Mouse (Mus musculus) testis, postnatal 10 days (tissue): ENCODE data around the gene Gsg1l.

Experiments
- DNase-seq: peaks from one replicate; pipeline ENCODE4 v3.0.0; 2021; ENCODE audit warnings: low spot score

The Gsg1l gene

DNA sequence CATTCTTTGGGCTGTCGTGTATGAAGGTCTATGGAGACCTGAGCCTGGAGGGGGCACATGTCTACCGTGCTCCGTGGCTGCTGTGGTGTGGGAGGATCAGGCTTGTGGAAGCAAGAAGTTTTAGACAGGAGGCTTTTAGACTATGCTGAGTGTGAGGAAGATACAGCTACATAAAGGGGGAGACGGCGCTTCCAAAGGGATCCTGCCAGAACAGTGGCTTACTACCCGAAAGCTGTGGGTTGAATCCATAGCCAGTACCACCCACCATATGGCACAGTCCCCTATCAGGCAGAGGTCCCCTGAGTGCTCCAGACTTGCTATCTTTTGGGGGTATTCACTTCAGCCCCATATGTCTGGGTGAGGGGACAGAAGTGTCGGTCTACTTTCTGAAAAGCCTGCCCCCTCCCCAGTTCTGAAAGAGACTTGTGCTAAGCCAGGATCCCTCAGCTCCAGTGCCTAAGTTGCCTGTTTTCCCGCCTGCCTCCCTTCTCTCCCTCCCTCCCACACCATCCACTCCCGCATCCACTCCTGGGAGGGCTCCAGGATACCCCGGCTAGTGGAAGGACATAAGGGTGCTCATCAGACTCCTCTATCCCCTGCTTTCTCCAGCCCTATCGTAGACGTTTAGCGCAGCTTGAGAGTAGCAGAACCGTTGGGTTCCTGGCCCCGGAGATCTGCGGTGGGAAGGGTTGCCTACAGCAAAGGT lies 1.1 kb downstream of the Gsg1l start:
- no peak for DNase-seq

DNA sequence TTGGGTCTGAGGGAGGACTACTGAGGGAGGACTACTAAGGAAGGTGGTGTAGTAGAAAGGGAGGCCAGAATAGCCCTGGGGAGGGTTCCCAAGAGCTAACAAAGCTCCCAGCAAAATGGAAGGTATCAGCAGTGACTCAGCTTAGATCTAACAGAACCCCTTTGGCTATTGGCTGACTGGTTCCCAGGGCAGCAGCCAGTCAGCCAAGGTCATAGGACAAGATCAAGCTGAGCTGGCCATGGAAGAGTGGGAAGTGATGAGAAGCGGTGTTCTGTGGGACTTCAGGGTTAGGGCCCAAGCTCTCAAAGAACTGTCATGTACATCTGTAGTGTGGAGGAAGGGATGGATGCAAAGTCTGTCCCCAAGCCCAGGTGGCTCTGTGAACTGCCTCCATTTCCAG lies 5.3 kb downstream of the Gsg1l start:
- no peak for DNase-seq

DNA sequence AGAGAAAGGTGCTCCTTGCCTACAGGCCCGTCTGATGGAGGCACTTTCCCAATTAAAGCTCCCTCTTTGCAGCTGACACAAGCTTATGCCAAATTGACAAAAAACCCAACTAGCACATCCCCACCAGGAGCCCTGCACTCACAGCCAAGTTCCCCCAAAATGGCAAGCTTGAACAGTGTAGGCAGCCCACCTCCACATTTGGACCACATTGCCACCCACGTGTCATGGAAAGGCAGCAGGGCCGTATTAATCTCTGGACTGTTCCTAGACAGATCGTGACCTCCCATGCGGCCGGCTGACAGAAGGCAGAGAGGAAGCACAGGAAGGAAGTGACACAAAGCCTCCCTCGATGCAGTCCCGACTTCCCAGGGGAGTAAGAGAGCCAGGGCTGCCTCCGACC lies 7.2 kb downstream of the Gsg1l start:
- no peak for DNase-seq

DNA sequence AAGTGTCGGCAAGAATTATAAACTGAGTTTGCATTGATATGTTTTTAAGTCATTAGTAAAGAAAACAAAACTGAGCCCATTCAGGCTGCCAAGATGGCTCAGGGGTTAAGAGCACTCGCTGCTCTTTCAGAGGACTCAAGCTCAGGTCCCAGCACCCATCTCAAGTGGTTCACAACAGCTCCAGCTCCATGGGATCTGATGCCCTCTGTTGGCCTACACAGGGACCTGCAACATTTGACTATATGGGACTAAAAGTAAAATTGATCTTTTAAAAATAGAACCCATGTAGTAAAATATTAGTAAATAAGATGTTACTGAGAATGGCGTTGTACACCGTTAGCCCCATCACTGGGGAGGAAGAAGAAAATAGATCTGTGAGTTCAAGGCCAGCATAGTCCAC lies 11.9 kb downstream of the Gsg1l start:
- DNase-seq, result no peak

DNA sequence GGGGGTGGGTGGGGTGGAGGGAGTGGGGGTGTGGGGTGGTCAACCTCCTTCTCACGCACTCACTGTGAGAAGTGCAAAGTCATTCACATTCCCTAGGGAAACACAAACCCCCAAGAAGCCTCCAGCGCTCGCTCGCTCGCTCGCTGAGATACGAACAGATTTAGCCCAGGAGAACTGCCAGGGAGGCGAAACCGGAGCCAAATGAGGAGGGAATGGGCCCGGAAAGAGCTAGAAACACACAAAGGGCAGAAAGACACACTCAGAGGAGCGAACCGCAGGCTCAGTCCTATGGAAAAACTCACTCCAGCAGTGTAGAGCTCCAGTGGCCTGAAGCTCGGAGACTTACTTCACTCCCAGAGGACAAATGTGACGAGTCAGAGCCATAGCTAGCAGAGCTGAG lies 15.4 kb downstream of the Gsg1l start:
- DNase-seq, result peak; percentile 70

DNA sequence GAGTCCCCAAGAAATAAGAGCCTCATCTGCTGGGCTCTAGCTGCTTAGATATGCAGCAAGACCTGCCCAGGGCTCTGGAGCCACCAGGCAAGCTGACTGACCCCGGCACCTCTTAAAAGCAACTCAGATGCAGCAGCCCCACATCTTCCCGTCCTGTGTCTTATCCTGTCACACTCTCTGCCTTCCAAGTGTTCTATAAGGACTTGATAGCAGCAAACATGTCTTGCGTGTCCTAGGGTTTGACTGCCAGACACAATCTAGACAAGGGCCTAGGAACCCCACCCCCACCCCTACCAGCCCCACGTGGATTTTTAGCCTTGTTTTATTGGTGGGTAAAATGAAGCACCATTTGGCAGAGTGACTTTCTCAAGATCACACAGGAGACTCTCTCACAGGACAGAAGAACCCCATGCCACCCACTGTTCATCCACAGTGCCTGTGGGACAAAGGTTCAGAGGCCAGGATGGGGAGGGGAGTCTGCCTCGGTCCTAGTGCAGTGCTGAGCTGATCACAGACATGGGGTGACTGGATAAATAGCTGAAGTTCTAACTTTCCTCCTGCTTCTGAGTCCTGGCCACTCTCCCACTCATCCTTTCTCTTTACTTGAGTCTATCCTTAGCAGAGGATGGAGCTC lies 16.9 kb downstream of the Gsg1l start:
- DNase-seq, result no peak

DNA sequence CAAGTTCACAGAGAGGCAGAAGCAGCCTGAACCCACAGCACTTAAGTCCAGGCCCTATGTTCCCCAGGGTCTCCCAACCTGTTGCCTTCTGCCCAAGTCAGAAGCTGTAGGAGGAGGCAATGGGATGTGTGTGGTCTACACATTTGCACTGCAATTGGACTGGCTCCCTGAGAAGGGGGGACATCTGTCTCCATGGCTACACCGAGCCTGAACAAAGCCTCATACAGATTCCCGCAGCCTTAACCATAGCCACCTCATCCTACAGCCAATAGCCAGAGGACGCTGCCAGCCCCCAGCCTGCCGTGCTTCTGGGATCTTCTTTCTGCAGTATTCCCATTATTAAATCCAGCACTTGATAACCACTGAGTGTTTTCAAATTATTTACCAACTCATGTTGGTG lies 20.0 kb downstream of the Gsg1l start:
- no peak for DNase-seq

DNA sequence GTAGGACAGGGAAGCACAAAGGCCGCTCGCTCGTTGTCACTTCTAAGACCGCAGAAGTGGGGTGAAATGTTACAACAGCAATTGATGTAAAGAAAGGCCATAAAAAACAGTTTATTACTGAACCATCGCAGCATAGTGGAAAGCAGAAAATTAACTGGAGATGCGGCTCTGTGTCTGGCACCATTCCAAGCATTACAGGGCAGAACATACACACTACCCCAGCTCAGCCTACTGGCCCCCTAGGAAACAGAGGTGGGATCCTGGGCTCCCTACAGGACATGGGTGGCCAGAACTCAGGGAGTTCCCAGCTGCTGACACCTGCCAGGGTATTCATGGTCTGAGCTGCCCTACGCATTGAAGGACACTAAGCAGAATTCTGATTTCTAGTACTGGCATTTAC lies 23.3 kb downstream of the Gsg1l start:
- DNase-seq, result no peak

DNA sequence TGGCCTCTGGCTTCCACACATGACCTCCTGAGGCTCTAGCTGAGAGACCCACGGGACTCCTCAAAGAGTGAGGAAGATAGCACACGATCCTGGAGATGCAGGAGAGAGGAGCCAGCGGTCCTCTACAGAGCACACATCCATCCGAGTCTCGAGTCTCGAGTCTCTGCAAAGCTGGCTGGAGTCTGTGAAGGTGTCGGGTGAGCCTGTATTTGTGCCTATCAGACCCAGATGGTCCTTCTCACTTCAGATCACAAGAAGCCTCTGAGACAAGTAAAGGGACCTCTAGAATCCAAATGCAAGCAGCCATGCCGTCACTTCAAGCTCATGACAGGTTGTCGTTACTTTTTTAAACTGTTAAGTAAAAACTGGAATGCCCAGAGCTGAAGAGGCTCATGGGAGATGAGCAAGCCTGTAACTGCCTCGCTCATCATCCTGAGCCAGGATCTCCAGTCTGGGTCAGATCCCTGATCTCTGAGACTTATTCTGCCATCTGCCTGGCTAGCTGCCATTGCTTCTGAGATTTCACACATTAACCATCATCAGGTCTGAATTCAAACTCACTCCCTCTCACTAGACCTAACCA lies 24.8 kb downstream of the Gsg1l start:
- DNase-seq, result no peak

DNA sequence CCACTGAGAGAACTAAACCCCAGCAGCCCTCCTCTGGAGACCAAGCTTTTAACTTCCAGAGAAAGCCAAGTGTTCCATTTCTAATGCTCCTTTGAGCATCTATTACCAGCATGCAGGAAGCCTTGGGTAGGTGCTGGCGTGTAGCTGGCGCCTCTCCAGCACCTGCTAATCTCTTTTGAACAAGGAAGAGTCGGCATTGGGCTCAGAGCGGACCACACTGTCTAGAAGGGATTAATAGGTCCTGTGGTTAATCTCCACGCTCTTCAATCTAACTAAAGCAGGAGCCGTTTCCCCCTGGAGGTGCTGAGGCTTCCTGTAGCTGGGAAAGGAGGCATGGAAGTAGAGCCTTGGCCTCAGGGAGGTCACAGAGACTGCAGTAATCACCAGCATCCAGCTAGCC lies 27.6 kb downstream of the Gsg1l start:
- DNase-seq, result no peak

DNA sequence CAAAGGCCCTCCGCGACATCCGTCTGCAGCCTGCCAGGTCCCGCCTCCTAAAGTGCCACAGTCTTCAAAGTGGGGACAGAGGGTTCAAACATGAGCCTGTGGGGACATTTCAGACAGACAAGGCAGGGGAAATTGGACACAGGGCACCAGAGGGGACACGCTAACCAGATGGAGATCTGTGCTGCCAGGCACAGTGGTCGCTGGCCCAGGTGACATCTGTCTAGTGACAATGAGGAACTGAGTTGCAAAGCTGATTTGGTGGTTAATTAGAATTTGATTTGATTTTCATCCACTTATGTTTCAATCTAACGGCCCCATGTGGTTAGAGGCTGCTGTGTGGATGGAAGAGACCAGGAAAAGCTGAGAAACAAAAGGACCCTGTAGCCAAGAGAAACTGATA lies 28.6 kb downstream of the Gsg1l start:
- no peak for DNase-seq

DNA sequence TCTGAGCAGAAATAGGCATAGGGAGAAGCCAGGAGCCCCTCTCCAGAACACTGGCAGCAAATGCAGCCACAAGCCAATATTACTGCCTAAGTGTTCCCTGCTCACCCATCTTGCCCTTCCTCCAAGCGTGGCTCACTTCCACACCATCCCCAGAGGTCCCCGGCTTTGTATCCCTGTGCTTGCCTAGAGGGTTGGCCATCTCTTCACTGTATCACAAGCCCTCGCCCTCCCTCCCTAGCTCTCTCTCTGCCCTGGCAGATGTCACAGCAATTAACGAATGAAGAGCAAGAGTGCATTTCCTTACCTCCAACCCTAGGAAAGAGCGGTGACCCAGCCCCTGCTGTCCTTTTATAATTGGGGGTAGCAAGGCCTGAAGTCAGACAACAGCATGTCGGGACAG lies 30.3 kb downstream of the Gsg1l start:
- DNase-seq, result no peak

DNA sequence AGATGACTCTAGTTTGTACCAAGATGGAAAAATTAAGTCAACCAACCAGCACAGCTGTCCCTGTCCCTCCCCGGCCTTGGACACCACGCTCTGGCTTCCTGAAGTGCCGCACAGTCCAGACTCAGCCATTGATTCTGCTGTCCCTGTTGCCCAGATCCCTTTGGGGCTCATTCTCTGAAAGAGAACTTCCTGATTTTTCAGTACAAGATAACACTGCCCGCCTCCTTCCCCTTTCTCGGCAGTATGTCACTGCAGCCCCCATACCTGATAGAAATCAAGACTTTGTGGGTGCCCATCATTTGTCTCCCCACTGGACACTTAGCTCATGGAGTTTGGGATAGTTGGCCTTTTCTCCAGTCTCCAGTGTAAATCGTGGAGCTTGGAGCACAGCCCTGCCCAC lies 37.1 kb downstream of the Gsg1l start:
- DNase-seq, result no peak

DNA sequence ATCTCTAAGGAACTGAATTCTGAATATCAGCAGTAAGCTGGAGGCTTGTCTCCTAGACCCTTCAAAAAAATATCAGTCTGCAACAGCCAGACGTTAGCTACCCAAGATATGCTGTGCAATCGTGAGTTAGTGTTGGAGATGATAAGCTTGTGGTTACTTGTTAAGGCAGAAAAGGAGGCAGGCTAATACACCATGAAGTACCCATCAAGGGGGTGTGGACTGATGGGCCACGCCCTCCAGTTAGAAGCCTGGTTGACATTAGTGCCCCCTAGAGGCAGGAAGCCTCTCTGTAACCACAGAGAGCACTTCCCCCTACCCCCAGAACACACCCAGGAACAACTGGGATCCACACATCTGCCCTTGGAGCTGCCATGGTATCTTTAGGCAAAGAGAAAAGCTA lies 39.9 kb downstream of the Gsg1l start:
- no peak for DNase-seq

DNA sequence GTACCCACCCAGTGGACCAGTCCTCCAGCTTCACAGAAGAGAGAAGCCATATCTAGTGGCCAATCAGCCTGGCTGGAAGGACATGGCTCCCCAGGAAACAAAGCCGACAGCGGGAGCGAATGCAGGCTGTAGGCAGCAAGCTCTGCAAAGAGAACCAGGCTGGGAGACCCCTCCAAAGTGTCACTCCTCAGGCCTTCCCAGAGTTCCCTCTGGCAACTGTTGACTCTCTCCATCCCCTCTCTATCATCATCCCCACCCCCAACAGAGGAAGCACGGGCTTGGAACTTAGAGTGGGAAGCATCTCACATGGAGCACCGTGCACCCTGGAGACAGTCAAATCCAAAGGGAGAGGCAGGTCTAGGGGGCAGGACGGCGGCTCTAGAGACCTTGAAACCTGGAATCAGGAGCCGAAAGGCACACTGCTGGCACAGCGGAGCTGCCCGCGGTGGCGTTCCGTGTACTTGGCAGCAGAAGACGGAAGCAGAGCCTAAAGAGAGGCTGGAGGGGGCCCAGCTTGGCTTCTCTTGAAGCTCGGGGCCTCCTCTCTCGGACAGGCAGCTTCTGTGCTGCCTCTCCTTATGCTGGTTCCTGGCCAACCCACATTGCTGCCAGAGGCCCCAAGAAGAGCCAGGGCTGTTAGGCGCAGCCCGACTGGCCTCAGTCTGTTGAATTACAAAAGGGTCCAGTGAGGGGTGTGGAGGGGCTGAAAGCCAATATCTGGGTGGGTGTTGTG lies 41.3 kb downstream of the Gsg1l start:
- peak; percentile 59 for DNase-seq

DNA sequence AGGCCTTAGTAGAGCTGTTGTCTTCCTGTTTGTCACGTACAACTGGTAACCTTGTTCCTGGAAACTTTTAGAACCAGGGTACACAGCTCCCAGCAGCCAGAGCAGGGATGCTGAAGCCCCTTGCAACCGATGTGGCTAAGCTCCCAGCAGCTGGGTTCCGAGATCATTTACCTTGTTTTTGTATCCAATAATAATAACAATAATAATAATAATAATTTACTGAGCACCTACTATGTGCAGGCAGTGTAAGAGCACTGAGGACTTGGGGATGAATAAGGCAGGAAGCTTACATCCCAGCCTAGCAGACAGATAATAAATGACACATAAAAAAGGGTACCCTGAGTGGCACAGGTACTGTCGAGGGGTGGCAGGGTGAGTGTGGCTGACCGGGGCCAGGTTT lies 42.4 kb downstream of the Gsg1l start:
- no peak for DNase-seq

DNA sequence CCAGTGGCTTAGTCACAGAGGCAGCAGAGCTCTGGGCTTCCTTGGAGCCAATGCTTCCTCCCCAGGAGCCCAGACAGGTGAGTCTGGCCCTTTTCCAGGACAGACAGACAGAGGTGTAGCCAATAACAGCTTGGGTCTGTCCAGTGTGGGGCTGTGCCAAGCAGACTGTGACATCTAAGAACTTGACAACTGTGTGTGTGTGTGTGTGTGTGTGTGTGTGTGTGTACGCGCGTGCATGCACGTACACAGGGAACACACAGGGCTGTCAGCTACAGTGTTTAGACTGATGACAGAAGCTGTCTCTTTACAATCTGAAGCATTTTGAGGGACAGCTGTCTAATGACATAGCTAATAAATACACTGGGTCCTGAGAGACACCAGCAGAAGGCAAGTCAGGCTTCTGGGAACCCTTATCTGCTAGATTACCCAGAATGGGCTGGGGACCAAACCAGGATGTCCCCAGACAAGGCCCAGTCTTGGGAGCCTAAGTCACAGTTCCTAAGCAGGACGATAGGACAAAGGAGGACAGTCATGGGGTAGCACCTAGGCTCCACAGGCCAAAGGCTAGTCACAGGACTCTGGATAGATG lies 42.9 kb downstream of the Gsg1l start:
- no peak for DNase-seq

DNA sequence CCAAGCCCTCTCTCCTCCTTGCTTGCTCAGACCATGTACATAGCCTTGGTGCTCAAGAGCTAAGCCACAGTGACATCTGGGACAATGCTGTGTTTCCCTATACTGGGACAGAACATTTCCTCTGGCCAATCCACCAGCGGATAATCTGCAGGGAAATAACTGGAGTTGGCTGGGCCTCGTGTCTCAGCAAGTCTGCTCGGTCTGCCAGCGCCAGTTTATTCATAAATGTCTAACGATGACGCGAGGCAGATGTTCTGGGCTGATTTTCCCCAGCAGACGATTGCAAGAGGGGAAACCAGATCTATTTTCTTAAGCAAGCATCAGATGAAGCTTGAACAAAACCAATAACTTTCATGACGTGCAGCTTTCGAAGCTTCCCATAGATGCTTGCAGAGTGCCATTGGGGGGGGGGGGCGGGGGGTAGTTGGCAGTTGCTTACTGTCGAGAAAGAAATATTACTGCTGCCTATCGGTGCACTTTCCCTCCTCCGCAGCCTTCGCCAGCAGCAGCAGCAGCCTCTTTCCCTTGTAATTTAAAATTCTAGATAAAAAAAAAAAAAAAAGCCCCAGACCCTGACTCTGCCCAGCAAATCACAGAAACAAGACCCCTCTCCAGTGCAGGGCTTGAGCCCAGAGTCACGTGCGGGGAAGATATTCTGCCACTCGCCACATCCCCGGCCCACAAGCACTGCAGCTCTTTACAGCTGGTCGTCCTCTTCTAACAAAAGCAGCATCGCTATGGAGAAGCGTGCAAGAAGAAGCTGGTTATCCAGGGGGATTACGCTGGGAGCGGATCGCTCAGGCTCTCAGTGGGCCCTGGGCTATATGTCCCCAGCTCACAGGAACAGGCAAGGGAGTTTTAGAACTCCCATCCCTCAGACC lies 43.6 kb downstream of the Gsg1l start:
- no peak for DNase-seq

DNA sequence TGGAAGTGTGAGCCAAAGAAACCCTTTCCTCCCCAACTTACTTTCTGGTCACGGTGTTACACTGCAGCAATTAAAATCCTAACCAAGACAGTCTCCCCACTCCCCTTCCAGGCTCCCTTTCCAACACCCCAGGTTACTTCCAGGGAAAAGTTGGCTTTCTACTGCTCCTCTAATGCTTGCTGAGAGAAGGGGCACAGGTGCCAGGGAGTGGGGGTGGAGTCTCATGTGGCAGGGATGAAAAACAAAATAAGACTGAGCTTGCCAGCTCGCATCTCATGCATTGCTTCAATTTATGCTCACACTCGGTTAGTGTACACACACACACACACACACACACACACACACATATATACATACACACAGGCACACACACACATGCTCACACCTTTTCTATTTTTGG lies 46.9 kb downstream of the Gsg1l start:
- no peak for DNase-seq

DNA sequence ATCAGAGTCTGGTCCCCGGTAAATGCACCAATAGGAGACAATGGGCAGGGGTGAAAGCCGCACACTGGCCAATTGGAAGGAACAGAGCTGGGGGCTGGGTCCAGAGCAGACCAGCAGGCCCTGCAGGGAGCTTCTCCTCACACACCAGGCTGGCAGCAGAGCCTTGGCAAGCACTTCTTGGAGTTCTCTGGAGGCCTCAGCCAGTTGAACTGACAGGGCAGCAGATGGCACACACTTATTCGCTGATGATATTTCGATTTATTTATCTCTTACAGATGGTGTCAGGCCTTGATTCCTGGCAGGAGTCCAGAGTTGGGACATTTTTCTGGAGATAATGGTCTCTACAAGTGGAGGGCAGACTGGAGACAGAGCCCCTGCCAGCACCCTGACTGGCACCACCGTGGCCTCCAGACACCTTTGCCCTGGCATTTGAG lies 49.4 kb downstream of the Gsg1l start:
- no peak for DNase-seq

DNA sequence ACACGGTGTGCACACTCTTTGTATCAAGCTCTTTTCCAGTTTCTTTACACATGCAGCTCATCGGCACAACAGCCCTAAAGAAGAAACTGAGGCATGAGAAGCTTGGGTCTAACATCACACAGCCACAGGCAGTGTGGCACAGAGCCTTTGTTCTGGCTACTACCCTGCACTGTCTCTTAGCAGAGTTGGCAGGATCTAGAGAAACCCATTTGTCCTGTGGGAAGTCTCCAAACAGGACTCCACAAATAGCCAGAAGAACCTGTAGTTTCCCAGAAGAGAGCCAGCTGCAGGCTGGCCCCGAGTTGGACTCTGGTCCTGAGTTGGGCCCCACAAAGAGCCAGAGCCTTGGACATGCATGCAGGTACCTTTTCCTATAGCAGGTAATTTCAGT lies 49.9 kb downstream of the Gsg1l start:
- no peak for DNase-seq
